Mouse (Mus musculus) olfactory bulb, adult 2 months (tissue): Measurements from ENCODE around the gene Tll1. TPM values are rescaled to one million over a fixed set of nuclear protein-coding genes. Genes with fewer than 3 reads are reported as not detected.

Experiments
- H3K27ac ChIP-seq: fragments of 200-500 bp; 2 replicates; pipeline ENCODE4 v1.5.1; 2012; ENCODE audit warnings: low read depth, low read length; ENCODE audit not compliant: insufficient read depth
- H3K4me1 ChIP-seq: fragments of 200-500 bp; 2 replicates; pipeline ENCODE4 v1.6.1; 2012; ENCODE audit warnings: low read length; ENCODE audit not compliant: control insufficient read depth, insufficient read depth
- H3K4me3 ChIP-seq: fragments of 200-500 bp; 2 replicates; pipeline ENCODE4 v1.5.1; 2012; ENCODE audit warnings: mild to moderate bottlenecking, low read depth, low read length, moderate library complexity; ENCODE audit not compliant: insufficient read depth
- CTCF ChIP-seq: fragments of 200-500 bp; IDR thresholded peaks from 2 replicates; pipeline ENCODE4 v1.5.1; 2012; ENCODE audit warnings: low read depth, mild to moderate bottlenecking, low read length, moderate library complexity; ENCODE audit not compliant: insufficient read depth
- POLR2A ChIP-seq: fragments of 200-500 bp; IDR thresholded peaks from 2 replicates; pipeline ENCODE4 v1.6.1; 2012; ENCODE audit warnings: mild to moderate bottlenecking, low read depth, low read length, moderate library complexity; ENCODE audit not compliant: insufficient read depth
- WGBS: fragments of 180-500 bp; shearing (Covaris S2); methylation state at CpG from one replicate; pipeline ENCODE4 v1.1.7; 2018; 5-methylcytosine and 5-hydroxymethylcytosine counted together
- polyA plus RNA-seq: library from polyadenylated mRNA; stranded (reverse); fragments of >200 nt; gene quantifications from 2 replicates; pipeline ENCODE4 v1.2.4, GENCODE M21; 2012; ENCODE audit warnings: low replicate concordance; ENCODE audit not compliant: missing spikeins, insufficient read depth, insufficient read length

The Tll1 gene
- polyA plus RNA-seq, 1 experiment = not detected

- WGBS = 36% methylated on average over 9 of the region's 9 CpGs
- H3K4me1 ChIP-seq = peaks cover 3% of the 10 kb centered on the region
- H3K4me3 ChIP-seq = no peak overlapping the region
- no peak for TF ChIP-seq CTCF
- no peak for TF ChIP-seq POLR2A
- H3K27ac ChIP-seq = peak overlapping the region; percentile 76
Measured at GRCm38 (mm10) chr8:64152216-64152804, 53.8 kb downstream of the Tll1 start.

GRCm38 (mm10) chr8:64136593-64136992 is 69.5 kb downstream of the Tll1 start:
- Histone ChIP-seq H3K4me3 (no peak overlapping the region), H3K4me1 (no peaks in the 10 kb centered on the region), H3K27ac (peak overlapping the region; percentile 25; the same call in 1 of the 2 replicates)
- WGBS = 38% methylated on average over 1 of the region's 1 CpGs
- TF ChIP-seq CTCF (no peak), POLR2A (no peak)

DNA sequence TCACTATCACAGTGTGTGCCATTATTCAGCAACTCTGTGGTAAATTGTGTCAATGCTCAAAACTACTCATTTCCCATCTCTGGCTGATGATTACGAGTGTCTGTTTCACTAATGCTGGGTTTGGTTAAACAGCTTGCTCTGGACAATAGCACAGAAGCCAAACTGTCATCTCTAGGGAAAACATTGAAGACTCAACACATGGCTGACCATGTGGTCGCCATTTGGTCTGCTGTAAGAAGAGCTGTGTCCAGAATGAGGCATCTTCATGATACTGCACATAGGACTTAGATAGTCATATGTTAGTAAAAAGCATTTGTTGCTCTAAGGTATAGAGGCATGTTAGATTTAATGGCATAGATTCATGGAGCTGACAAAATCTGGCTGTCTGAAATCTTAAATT is 98.9 kb downstream of the Tll1 start:
- no peak overlapping the region for H3K4me3 ChIP-seq
- no peaks in the 10 kb centered on the region for H3K4me1 ChIP-seq
- 78% methylated on average over 2 of the region's 2 CpGs for WGBS
- no peak overlapping the region for H3K27ac ChIP-seq
- TF ChIP-seq POLR2A = no peak
- no peak for TF ChIP-seq CTCF

DNA sequence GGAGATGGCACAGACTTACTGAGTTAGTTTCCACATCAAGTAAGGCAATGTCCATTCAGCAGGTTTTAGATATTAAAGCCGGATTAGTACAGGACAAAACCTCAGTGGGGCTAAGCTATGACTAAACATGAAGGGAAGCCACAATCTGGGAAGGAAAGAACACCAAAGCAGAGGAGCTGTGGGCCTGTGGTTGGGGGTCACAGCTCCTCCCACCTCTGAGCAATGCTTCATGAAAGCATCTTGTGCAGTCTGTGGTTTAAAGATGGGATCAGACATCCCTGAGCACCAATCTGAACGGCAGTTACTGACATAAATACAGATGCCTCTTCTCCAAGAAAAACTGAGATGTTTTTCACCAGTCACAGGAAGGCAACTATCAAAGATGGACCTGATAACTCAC is 132.7 kb downstream of the Tll1 start:
- no peak overlapping the region for H3K27ac ChIP-seq
- H3K4me3 ChIP-seq = no peak overlapping the region
- WGBS = 82% methylated on average over 2 of the region's 2 CpGs
- TF ChIP-seq CTCF = no peak
- TF ChIP-seq POLR2A = no peak
- no peaks in the 10 kb centered on the region for H3K4me1 ChIP-seq

GRCm38 (mm10) chr8:64059867-64060266 is 146.2 kb downstream of the Tll1 start:
- Histone ChIP-seq H3K4me3 (no peak overlapping the region), H3K4me1 (no peaks in the 10 kb centered on the region), H3K27ac (no peak overlapping the region)
- no peak for TF ChIP-seq POLR2A
- TF ChIP-seq CTCF = no peak
- WGBS = 60% methylated on average over 2 of the region's 2 CpGs

- H3K27ac ChIP-seq = no peak overlapping the region
- TF ChIP-seq CTCF = no peak
- no peak for TF ChIP-seq POLR2A
- WGBS = 88% methylated on average over 4 of the region's 4 CpGs
- no peak overlapping the region for H3K4me3 ChIP-seq
- no peaks in the 10 kb centered on the region for H3K4me1 ChIP-seq
Measured at GRCm38 (mm10) chr8:64057571-64057970, 148.5 kb downstream of the Tll1 start.

DNA sequence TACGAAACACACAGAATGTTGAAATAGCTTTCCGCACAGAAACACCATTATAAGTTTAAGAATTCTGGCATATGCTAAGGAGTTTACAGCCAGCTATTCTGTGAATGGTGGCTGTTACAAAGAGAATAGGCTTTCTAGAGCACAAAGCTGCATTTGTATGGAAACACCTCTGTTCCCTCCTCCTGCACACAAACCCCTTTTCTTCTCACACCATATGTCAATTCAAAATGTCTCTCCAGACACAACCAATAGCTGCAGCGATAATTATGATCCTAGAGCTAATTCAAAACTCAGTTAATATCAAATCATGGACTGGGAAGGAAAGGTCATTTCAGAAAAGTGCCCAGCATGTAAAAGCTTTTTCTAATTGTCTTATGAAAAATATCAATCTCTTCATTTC is 157.5 kb downstream of the Tll1 start:
- Histone ChIP-seq H3K4me1 (no peaks in the 10 kb centered on the region), H3K27ac (no peak overlapping the region), H3K4me3 (no peak overlapping the region)
- TF ChIP-seq CTCF (no peak), POLR2A (no peak)
- 50% methylated on average over 3 of the region's 3 CpGs for WGBS

GRCm38 (mm10) chr8:64047963-64048505 is 158.0 kb downstream of the Tll1 start:
- H3K27ac ChIP-seq = no peak overlapping the region
- 31% methylated on average over 9 of the region's 9 CpGs for WGBS
- TF ChIP-seq CTCF (no peak), POLR2A (no peak)
- no peaks in the 10 kb centered on the region for H3K4me1 ChIP-seq
- no peak overlapping the region for H3K4me3 ChIP-seq

- H3K27ac ChIP-seq = no peak overlapping the region
- TF ChIP-seq CTCF = no peak
- no peak for TF ChIP-seq POLR2A
- 82% methylated on average over 6 of the region's 6 CpGs for WGBS
- no peaks in the 10 kb centered on the region for H3K4me1 ChIP-seq
- H3K4me3 ChIP-seq = no peak overlapping the region
Measured at GRCm38 (mm10) chr8:64041303-64041884, 164.7 kb downstream of the Tll1 start.

DNA sequence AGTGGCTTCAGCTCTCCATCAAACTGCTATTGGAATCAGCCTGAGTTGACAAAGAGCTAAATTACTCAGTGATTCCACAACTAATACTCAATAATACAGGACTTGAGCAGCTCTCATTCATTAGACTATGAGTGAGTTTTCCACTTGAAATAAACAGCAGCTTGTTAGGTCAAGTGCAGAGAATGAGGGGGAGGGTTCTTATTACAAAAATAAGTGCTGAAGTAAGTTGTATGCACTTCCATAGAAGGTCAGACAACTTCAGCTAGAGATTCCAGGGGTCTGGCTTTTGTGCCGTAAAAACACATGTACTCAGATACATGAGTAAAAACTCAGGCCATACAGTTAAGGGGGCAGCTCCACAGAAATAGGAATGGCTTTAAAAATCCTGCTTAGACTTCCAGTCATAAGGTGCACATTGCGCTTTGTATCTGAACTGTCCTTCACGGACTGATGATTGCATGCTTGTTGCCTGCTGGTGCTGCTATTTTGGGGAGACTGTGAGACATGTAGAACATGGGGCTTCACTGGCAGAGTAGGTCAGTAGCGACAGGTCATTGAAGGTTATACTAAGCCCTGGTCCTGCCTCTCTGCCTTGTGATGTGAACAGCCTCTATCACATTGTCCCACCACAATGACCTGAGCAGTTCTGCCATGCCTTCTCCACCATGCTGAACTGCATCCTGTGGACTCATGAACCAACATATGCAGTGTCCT is 175.2 kb downstream of the Tll1 start:
- TF ChIP-seq POLR2A (no peak), CTCF (no peak)
- no peak overlapping the region for H3K4me3 ChIP-seq
- H3K4me1 ChIP-seq = no peaks in the 10 kb centered on the region
- WGBS = 90% methylated on average over 4 of the region's 4 CpGs
- no peak overlapping the region for H3K27ac ChIP-seq
